Mouse (Mus musculus): ENCODE data around the gene Dtnb. TPM values are rescaled to one million over a fixed set of nuclear protein-coding genes. Genes with fewer than 3 reads are reported as not detected.

Dtnb gene
- total and polyA plus RNA-seq, 2 experiments: 11.7 to 35.6 TPM

- 91% methylated on average over 10 of the region's 10 CpGs for WGBS
- no peak for DNase-seq (ENCODE audit: extremely low read depth, low read depth, low spot score)
- no peaks in the 10 kb centered on the region; the same call in 1 of the 2 replicates for H3K79me2 ChIP-seq (ENCODE audit: control insufficient read depth, insufficient read depth, low read length)
- no peak overlapping the region for H3K4me3 ChIP-seq (ENCODE audit: insufficient read depth, low read depth, low read length)
- no peaks in the 10 kb centered on the region for H3K27me3 ChIP-seq (ENCODE audit: control insufficient read depth, insufficient read depth, low read length)
- no peak overlapping the region for H3K27ac ChIP-seq (replicated peaks; ENCODE audit: insufficient read depth, low read depth, low read length)
- no peak overlapping the region for H3K9ac ChIP-seq (ENCODE audit: low read depth, low read length)
- no peak for TF ChIP-seq POLR2A (IDR thresholded peaks at IDR 0.05; ENCODE audit: extremely low read depth, insufficient read depth, low read length)
- TF ChIP-seq CTCF (IDR thresholded peaks at IDR 0.05; ENCODE audit: low read depth, low read length): no peak
- H3K4me1 ChIP-seq (ENCODE audit: control insufficient read depth, insufficient read depth, low read length): no peaks in the 10 kb centered on the region; the same call in 1 of the 2 replicates
- peaks cover 6% of the 10 kb centered on the region; the same call in 1 of the 2 replicates for H3K36me3 ChIP-seq (ENCODE audit: control insufficient read depth, insufficient read depth, low read length)
Observed at GRCm38 (mm10) chr12:3591595-3591994, 19.4 kb downstream of the Dtnb start.

GRCm38 (mm10) chr12:3602786-3603185 lies 30.6 kb downstream of the Dtnb start:
- H3K4me1 ChIP-seq (ENCODE audit: control insufficient read depth, insufficient read depth, low read length): no peaks in the 10 kb centered on the region
- no peaks in the 10 kb centered on the region for H3K79me2 ChIP-seq (ENCODE audit: control insufficient read depth, insufficient read depth, low read length)
- no peaks in the 10 kb centered on the region for H3K27me3 ChIP-seq (ENCODE audit: control insufficient read depth, insufficient read depth, low read length)
- no peak for DNase-seq (ENCODE audit: extremely low read depth, low read depth, low spot score)
- no peak for TF ChIP-seq POLR2A (IDR thresholded peaks at IDR 0.05; ENCODE audit: extremely low read depth, insufficient read depth, low read length)
- no peak for TF ChIP-seq CTCF (IDR thresholded peaks at IDR 0.05; ENCODE audit: low read depth, low read length)
- peaks cover 2% of the 10 kb centered on the region; the same call in 1 of the 2 replicates for H3K36me3 ChIP-seq (ENCODE audit: control insufficient read depth, insufficient read depth, low read length)
- H3K4me3 ChIP-seq (ENCODE audit: insufficient read depth, low read depth, low read length): no peak overlapping the region
- no peak overlapping the region for H3K27ac ChIP-seq (replicated peaks; ENCODE audit: insufficient read depth, low read depth, low read length)
- H3K9ac ChIP-seq (ENCODE audit: low read depth, low read length): no peak overlapping the region
- WGBS: 94% methylated on average over 4 of the region's 4 CpGs

- TF ChIP-seq CTCF (IDR thresholded peaks at IDR 0.05; ENCODE audit: low read depth, low read length) (no peak), POLR2A (IDR thresholded peaks at IDR 0.05; ENCODE audit: extremely low read depth, insufficient read depth, low read length) (no peak)
- no peak overlapping the region for H3K27ac ChIP-seq (replicated peaks; ENCODE audit: insufficient read depth, low read depth, low read length)
- WGBS: 88% methylated on average over 7 of the region's 7 CpGs
- no peaks in the 10 kb centered on the region for H3K36me3 ChIP-seq (ENCODE audit: control insufficient read depth, insufficient read depth, low read length)
- H3K4me1 ChIP-seq (ENCODE audit: control insufficient read depth, insufficient read depth, low read length): no peaks in the 10 kb centered on the region
- H3K79me2 ChIP-seq (ENCODE audit: control insufficient read depth, insufficient read depth, low read length): no peaks in the 10 kb centered on the region
- DNase-seq (ENCODE audit: extremely low read depth, low read depth, low spot score): no peak
- no peaks in the 10 kb centered on the region for H3K27me3 ChIP-seq (ENCODE audit: control insufficient read depth, insufficient read depth, low read length)
- H3K4me3 ChIP-seq (ENCODE audit: insufficient read depth, low read depth, low read length): no peak overlapping the region
- no peak overlapping the region for H3K9ac ChIP-seq (ENCODE audit: low read depth, low read length)
Observed at GRCm38 (mm10) chr12:3606202-3606601, 34.0 kb downstream of the Dtnb start.

- TF ChIP-seq CTCF (IDR thresholded peaks at IDR 0.05; ENCODE audit: low read depth, low read length) (no peak), POLR2A (IDR thresholded peaks at IDR 0.05; ENCODE audit: extremely low read depth, insufficient read depth, low read length) (no peak)
- no peaks in the 10 kb centered on the region for H3K4me1 ChIP-seq (ENCODE audit: control insufficient read depth, insufficient read depth, low read length)
- H3K9ac ChIP-seq (ENCODE audit: low read depth, low read length): no peak overlapping the region
- H3K27ac ChIP-seq (replicated peaks; ENCODE audit: insufficient read depth, low read depth, low read length): no peak overlapping the region
- H3K27me3 ChIP-seq (ENCODE audit: control insufficient read depth, insufficient read depth, low read length): no peaks in the 10 kb centered on the region
- no peaks in the 10 kb centered on the region for H3K36me3 ChIP-seq (ENCODE audit: control insufficient read depth, insufficient read depth, low read length)
- no peaks in the 10 kb centered on the region for H3K79me2 ChIP-seq (ENCODE audit: control insufficient read depth, insufficient read depth, low read length)
- H3K4me3 ChIP-seq (ENCODE audit: insufficient read depth, low read depth, low read length): no peak overlapping the region
- peak; percentile 21 for DNase-seq (ENCODE audit: extremely low read depth, low read depth, low spot score)
Observed at GRCm38 (mm10) chr12:3609747-3610146, 37.6 kb downstream of the Dtnb start.

- H3K36me3 ChIP-seq (ENCODE audit: control insufficient read depth, insufficient read depth, low read length): no peaks in the 10 kb centered on the region
- WGBS: 80% methylated on average over 7 of the region's 7 CpGs
- DNase-seq (ENCODE audit: extremely low read depth, low read depth, low spot score): no peak
- H3K4me1 ChIP-seq (ENCODE audit: control insufficient read depth, insufficient read depth, low read length): no peaks in the 10 kb centered on the region
- no peak overlapping the region for H3K27ac ChIP-seq (replicated peaks; ENCODE audit: insufficient read depth, low read depth, low read length)
- TF ChIP-seq CTCF (IDR thresholded peaks at IDR 0.05; ENCODE audit: low read depth, low read length) (no peak), POLR2A (IDR thresholded peaks at IDR 0.05; ENCODE audit: extremely low read depth, insufficient read depth, low read length) (no peak)
- no peak overlapping the region for H3K4me3 ChIP-seq (ENCODE audit: insufficient read depth, low read depth, low read length)
- H3K27me3 ChIP-seq (ENCODE audit: control insufficient read depth, insufficient read depth, low read length): no peaks in the 10 kb centered on the region
- no peaks in the 10 kb centered on the region for H3K79me2 ChIP-seq (ENCODE audit: control insufficient read depth, insufficient read depth, low read length)
- H3K9ac ChIP-seq (ENCODE audit: low read depth, low read length): no peak overlapping the region
Observed at GRCm38 (mm10) chr12:3611871-3612270, 39.7 kb downstream of the Dtnb start.

DNA sequence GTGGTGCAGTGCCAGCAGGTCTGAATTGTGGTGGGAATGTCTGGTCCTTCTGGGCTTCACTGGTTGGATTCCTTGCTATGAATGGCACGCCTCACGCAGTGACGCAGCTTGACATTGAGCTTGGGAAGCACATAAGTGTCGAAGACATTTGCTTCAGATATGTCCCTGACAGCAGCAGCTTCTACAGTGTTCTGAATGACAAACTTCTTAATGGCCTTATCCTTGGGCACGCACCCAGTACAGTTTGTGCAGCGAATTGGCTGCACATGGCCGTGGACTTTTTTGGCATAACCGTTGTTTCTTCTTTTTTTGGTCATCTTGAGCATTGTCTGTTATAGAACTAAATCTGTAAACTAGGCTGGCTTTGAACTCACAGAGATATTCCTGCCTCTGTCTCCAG lies 42.9 kb downstream of the Dtnb start:
- no peak overlapping the region for H3K27ac ChIP-seq (replicated peaks; ENCODE audit: insufficient read depth, low read depth, low read length)
- no peak overlapping the region for H3K9ac ChIP-seq (ENCODE audit: low read depth, low read length)
- DNase-seq (ENCODE audit: extremely low read depth, low read depth, low spot score): no peak
- H3K79me2 ChIP-seq (ENCODE audit: control insufficient read depth, insufficient read depth, low read length): no peaks in the 10 kb centered on the region
- 96% methylated on average over 8 of the region's 8 CpGs for WGBS
- no peaks in the 10 kb centered on the region for H3K4me1 ChIP-seq (ENCODE audit: control insufficient read depth, insufficient read depth, low read length)
- no peak overlapping the region for H3K4me3 ChIP-seq (ENCODE audit: insufficient read depth, low read depth, low read length)
- no peaks in the 10 kb centered on the region for H3K27me3 ChIP-seq (ENCODE audit: control insufficient read depth, insufficient read depth, low read length)
- H3K36me3 ChIP-seq (ENCODE audit: control insufficient read depth, insufficient read depth, low read length): no peaks in the 10 kb centered on the region
- no peak for TF ChIP-seq POLR2A (IDR thresholded peaks at IDR 0.05; ENCODE audit: extremely low read depth, insufficient read depth, low read length)
- no peak for TF ChIP-seq CTCF (IDR thresholded peaks at IDR 0.05; ENCODE audit: low read depth, low read length)

Measured in liver, adult 2 months (tissue).